Mouse (Mus musculus) mouse embryonic stem cell (cell line): Measurements from ENCODE around the gene Neurl4.
"Not testable (repeated sequence)": the region's sequence is repeated elsewhere in the genome, so short reads cannot be mapped to it uniquely, and the experiment has no call there.

ENCODE experiments used
- in situ Hi-C, 2 experiments: fragments of 300-500 bp; cut with MboI; formaldehyde crosslinking; loops; 1 replicate in 1 of 2; 3 replicates in 1 of 2; pipeline ENCODE4 v1.14.3; 2019 to 2020; ENCODE audit warnings: low sequenced_read_pairs in 2 of 2, low pct_unique_long_range_greater_than_20kb in 1 of 2, mixed read lengths in 1 of 2; ENCODE audit not compliant: unreplicated experiment in 1 of 2

The Neurl4 gene

DNA sequence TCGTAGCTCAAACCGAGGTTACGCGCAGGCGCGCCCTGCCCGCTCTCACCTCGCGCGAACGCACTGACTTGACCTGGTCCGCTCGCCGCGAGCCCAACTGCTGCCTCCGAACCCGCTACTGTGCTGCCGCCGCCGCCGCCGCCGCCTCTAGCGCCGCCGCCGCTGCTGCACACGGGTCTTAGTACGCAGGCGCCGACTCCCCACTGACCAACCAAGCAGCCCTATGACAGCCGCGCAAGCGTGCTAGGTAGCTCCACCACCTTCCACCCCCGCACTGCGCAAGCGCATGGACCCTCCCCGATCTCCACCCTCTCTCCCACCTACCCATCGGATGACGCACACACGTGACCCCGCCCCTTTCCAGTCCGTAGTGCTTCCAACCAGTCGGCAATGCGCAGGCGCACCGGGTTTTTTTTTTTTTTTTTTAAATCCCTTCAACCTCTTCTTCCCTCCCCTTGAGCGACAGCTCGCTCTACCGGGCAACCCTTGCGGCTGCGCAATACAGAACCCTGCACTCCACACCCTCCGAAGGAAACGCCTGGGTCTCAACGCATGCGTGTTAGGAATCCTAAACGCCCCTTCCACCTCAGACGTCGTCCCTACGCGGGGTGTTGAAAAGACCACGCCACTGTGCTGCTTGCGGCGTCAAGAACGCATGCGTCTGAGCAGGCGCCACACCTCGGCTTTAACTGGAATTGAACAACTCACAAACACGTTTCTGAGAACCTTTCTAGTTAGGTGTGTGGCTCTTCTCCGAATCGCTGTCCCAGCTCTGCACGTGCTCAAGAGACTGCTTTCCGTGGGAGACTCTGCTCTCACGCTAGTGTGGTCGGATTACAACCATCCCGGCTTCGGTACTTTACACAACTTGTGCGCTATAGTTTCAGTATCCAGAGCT is 20.5 kb downstream of the Neurl4 start, which contains the start of gene Eif5a:
Gene Eif5a, minus strand, starts transcription at position 845 of the 898 bp plus-strand sequence.
- in situ Hi-C loops: no loop called here

DNA sequence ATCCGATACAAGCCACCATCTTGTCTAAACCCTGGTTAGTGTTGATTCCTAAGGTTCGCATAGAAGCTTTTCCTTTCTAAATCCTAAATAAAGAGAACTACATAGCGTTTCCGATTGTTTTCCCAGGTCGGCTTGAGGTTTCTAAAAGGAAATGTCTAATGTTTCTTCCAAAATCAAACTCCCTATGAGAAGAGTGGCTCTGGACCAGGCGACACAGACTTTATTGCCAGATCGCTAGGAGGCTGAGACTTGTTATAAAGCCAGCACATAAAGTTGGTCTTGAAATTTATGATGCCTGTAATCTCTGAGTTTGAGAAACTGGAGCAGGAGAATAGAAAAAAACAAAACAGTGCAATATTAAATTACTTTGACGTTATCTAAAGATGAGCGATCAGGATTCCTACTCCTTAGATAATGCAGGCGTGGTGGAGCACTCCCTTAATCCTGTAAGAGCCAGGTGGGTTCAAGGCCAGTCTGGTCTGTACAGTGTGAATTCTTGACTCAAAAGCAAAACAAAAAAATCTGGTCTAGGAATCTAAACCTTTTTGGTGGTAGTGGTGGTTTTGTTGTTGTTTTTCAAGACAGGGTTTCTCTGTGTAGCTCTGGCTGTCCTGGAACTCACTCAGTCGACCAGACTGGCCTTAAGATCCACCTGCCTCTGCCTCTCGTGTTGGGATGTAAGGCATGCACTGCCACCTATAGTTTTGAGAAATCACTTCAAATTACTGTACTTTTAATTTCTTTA is 21.3 kb downstream of the Neurl4 start:
- in situ Hi-C loops: no loop called here

DNA sequence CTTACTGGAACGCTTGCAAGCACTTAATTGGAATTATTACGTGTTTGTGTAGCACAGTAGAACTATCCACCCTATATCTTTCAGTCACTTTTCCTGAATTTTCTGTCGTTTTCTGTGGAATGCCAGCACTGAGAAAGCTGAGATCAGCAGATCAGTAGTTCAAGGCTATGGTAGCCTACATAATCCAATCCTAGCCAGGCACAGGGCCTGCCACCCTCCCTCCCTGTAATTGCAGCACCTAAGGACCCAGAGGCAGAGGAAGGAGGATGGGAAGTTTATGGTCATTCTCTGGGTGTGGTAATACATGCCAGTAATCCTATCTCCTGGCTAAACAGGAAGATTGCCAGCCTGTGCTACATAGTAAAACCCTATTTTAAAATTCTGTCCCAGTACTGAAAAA is 21.9 kb downstream of the Neurl4 start:
- in situ Hi-C loops: no loop called here

DNA sequence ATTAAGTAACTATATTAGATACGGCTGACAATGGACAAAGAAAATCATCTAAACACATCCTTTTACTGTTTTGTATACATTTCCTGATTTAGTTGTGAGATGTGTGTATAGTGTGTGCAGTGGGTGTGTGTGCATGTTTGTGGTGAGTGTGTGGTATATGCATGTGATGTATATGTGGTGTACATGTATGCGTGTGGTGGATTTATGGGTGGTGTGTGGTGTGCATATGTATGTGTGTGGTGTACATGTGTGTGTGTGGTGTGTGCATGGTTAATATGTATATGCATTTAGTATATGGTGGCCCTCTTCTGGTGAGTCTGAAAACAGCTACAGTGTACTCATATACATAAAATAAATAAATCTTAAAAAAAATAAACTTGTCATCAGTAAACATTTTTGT is 26.6 kb downstream of the Neurl4 start:
- in situ Hi-C loops: no loop called here

DNA sequence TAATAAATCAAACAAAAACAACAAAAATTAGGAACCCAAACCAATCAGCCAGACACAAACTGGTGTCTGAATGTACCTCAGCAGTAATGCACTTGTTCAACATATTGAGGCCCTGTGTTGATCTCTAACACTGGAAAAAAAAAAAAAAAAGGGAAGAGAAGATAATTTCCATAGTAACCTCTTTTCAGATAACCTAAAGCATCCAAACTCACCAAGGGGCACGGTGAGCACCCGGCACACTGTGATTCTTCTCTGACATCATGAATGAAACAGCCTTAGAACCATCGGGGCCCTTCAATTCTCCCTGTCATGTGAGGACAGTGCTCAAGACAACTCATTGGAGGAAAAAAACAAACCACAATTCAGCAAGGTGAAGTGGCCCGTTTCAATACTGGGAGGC is 28.8 kb downstream of the Neurl4 start:
- in situ Hi-C loops: no loop called here

DNA sequence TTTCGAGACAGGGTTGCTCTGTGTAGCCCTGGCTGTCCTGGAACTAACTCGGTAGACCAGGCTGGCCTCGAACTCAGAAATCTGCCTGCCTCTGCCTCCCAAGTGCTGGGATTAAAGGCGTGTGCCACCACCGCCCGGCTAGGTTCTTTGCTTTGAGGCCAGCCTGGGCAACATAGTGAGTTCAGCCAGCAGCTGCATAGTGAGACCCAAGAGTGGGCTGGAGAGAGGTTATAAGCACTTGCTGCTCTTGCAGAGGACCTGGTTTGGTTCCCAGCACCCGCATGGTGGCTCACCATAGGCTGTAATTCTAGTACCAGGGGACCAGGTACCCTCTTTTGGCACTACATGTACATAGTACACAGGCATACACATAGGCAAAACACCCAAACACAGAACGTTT is 29.3 kb downstream of the Neurl4 start:
- in situ Hi-C loops: not testable (repeated sequence)

DNA sequence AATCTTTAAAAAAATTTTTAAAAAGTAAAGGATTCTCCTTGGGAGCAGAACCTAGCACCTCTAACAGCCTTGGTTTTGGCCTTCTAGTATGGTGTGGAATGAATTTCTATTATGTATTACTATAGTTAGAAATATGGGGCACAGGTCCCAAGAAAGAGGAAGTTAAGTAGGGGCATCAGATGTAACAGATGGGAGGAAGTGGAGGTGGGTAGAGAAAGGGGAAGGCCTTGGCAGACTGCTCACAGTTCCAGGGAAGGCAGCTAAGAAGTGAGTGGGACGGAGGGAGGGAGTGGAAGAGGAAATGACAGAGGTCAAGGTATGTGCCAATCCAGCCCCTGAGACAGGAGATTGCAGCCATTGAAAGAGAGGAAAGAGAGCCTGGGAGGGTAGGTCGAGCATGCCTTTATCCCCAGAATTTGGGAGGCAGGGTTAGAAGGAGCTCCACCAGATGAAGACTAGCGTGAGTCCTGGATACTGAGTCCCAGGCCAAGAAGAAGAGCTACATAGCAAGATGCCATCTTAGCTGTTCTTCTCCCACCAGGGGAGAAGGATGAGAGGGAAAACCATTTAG is 30.2 kb downstream of the Neurl4 start:
- in situ Hi-C loops: no loop called here

DNA sequence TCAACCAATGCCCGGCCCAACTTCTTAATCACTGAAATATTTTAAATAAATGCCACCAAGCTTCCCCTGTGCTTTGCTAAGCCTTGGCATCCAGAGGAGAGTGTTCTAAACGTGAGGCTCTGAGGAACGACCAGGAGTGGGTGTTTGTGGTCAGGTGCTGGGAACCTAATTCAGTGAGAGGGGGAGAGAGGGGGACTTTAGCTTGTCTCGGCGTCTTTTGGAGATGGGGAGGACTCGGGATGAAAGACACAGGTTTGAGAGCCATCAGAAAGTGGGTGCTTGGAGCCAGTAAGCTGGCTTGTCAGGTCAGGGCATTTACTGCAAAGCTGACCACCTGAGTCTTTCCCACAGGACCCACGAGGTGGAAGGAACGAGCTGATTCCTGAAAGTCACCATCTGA is 30.9 kb downstream of the Neurl4 start:
- in situ Hi-C loops: no loop called here

DNA sequence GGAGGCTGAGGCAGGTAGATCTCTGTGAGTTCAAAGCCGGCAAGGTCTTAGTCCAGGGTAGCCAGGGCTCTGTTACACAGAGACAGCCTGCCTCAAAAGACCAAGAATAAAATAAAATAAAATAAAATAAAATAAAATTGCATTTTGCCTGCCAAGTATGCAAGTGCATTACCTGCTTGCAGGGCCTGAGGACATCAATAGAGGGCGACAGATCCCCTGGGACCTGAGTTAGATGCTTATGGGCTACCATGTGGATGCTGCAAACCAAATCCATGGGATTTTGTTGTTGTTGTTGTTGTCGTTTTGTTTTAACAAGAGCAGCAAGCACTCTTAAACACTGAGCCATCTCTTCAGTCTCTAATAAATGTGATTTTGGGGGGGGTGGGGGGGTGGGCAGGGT is 31.4 kb downstream of the Neurl4 start:
- in situ Hi-C loops: no loop called here

DNA sequence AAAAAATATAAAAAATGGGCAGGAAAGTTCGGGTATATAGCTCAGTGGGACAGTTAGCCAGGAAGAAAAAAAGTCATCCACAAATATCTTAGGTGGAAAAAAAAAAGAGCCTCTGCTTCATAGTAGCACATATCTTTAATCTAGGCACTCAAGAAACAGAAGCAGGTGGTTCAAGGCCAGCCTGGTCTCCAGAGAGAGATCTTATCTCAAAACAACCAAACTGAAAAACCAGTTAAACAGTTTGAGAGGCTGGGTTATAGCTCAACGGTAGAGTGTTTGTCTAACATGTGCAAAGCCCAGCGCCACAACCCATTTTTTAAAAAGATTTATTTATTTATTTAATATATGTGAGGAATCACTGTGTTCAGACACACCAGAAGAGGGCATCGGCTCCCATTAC is 32.2 kb downstream of the Neurl4 start:
- in situ Hi-C loops: no loop called here

DNA sequence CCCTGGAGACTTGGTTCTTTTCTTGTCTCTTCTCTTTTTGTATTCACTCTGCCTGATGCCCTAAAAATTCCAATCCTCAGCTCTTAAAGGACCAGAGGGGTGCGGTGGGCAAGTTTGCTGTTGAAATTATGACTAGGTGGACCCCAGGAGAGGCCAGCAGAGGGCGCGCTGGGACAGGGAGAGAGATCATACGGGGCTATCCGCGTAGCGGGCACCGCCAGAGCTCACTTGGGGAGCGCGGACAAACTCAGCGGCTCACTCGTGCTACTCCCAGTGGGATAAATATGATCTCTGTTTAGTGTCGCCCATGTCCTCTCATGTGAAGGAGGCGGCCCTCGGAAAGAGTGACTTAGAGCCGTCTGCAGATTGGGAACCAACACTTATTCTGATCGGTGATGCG is 33.3 kb downstream of the Neurl4 start:
- in situ Hi-C loops: no loop called here

DNA sequence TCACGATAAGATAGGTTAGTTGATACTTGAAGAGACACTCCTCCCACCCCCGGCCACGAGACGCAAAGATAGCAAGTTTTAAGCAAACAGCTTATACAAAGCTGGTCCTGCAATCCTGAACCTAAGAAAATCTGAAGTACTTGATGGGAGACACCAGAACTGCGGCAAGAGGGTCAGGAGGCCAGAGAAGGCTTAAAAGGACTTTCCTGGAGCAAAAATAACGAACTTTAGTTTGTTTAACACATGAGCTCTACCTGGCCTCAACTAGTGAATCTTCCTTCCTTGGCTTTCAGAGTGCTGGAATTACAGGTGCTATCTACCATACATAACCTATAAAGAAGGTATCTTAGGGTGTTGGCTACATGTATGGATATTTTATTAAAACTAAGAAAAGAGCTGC is 33.8 kb downstream of the Neurl4 start:
- in situ Hi-C loops: no loop called here

DNA sequence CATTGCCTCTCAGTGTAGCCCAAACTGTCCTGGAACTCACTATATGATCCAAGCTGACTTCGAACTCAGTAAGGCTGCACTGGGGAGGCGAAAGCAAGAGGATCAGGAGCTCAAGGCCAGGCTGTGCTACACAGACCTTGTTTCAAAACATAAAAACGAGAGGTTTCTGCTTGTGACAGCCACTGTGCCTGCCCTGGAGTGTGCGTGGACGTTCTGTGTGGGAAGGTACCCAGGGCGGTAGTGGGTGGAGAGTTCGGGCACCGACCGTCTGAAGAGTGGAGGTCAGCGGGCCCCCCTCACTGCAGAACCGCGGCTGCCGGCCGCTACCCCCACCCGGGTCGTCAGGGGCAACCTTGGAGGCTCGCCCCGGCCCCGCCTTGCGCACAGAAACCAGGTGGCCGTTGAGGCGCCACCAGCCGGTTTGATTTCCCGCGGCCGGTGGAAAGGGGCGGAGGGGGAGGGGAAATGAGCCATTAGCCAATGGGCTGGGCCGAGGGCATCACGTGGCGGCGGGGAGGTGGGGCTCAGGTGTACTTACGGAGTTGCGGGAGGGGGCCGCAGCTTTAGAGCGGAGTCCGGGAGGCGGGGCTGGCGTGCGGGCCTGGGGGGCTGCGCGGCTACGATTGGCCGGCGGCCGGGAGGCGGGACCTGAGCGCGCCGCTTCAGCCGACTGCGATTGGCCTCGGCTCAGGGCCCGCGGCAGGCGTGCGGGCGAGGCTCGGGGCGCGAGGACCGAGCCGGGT is 34.4 kb downstream of the Neurl4 start, which contains the start of gene Ybx2:
Gene Ybx2, plus strand, starts transcription at position 660 of the 743 bp plus-strand sequence.
- in situ Hi-C loops: no loop called here

DNA sequence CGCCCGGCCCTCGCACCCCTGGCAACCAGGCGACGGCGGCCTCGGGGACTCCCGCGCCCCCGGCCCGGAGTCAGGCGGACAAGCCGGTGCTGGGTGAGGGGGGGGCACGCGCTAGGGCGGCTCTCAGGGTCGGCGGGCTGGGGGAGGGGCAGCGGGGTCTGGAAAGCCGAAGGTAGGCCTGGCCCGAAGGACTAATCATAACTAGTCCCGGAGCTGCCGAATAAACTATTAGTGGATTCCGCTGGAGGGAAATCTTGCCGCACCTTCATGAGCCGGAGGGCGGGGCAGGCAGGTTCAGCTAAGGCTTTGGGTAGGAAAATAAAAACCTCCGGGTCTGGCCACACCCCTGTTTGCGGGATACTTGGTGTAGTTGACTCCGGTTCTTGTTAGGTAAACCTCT is 35.3 kb downstream of the Neurl4 start:
- in situ Hi-C loops: no loop called here

DNA sequence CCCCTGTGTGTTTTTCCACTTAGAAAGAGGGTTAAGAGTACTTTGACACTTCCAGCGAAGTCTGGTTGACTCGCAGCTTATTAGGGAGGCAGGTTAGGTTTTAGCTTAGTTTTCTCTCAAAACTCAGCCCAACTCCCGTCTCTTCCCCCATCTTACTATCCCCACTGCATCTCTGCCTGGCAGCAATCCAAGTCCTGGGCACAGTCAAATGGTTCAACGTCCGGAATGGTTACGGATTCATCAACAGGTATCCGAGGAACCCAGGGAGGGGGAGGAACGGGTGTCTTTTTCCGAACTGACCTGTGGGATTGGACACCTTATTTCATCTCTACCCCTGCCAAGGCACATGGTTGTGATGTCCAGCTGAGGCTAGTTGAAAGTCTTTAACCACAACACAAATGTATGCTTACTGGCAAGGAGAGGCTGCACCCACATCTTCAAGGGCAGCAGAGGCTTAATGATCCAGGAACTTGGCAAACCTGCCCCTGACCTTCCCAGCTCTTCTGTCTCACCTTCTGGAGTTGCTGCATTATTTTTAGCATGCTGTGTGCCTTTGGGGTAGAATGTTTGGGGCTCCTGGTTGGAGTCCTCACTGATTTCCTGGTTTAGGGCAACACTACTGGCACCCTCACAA is 36.0 kb downstream of the Neurl4 start:
- in situ Hi-C loops: no loop called here

DNA sequence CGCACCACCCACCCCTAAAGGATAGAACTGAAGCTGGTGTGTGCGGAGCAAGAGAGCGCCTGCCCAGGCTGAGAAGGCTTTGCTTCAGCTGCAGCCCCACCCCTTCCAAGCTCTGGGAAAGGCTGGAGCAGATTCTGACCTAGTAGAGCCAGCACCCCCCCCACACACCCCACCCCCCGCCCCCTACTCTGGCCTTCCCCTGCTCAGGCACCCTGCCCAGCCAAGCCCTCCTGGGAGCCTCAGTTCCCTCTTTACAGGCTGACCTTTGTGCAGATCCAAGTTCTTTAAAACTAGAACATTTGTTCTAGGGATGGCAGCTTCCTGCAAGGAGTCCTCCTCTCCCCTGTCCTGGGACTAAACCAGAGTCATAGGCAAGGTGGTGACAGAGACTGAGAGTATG is 36.5 kb downstream of the Neurl4 start:
- in situ Hi-C loops: no loop called here

DNA sequence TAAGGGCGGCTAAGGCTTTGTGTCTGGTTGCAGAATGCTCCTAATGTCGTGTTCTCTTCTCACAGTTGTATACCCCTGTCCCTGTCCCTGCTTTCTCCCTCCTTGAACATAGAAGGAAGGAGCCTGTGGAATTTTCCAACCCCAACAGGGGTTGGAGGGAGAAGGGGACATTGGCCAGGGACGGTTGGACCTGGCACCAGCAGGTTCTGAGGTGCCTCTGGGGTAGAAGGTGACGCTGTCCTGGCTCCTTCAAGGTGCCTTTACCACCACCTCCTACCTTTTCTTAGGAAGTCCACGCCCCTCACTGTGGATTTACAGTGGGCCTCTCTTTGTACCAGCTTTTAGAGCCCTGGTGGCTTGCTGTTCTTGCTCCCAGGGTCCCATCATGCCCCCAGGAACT is 37.0 kb downstream of the Neurl4 start:
- in situ Hi-C loops: no loop called here

DNA sequence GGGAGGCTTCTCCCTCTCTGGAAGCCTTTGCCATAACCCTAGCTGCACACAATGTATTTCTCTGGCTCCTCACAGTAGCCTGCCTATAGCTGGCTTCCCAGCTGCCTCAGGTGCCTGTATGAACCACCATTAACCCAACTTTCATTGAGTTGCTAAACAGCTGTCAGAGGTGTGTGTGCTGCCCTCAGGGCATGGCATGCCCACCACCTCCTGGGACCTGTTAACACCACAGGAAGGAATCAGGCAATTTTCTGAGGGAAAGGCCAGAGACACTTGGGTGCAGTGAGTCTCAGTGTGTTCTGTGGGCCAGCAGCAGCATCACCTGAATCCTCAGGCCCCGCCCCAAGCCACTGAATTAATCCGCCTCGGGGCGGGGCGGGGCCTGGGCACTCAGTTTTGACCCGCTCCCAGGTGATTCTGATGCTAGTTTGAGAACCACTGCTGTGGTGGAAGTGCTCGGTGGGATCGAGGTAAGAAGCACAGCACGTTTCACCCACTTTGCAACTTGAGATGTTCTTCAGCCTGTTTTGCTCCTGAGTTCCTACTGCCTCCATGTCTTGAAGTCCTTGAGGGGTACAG is 37.6 kb downstream of the Neurl4 start:
- in situ Hi-C loops: no loop called here
